Mouse (Mus musculus) myocyte (in vitro differentiated cells): Measurements from ENCODE around the gene Shbg. TPM values are rescaled to one million over a fixed set of nuclear protein-coding genes. Genes with fewer than 3 reads are reported as not detected.

Experiments
- H3K27me3 ChIP-seq: one replicate; pipeline ENCODE4 v1.6.1; 2011; ENCODE audit not compliant: control insufficient read depth, insufficient read depth, insufficient read length
- H3K36me3 ChIP-seq: one replicate; pipeline ENCODE4 v1.6.1; 2011; ENCODE audit not compliant: control insufficient read depth, insufficient read depth
- H3K4me2 ChIP-seq: one replicate; pipeline ENCODE4 v1.6.1; 2011; ENCODE audit warnings: low read depth, control low read depth
- H3K4me3 ChIP-seq: one replicate; pipeline ENCODE4 v1.5.1; 2011; ENCODE audit warnings: mild to moderate bottlenecking, control low read depth, moderate library complexity
- H3K79me2 ChIP-seq: one replicate; pipeline ENCODE4 v1.6.1; 2011; ENCODE audit not compliant: control insufficient read depth, insufficient read depth
- H3ac ChIP-seq: one replicate; pipeline ENCODE4 v1.6.1; 2011; ENCODE audit not compliant: control insufficient read depth, insufficient read length
- CEBPB ChIP-seq: IDR thresholded peaks from 2 replicates; pipeline ENCODE4 v1.6.1; 2011; ENCODE audit warnings: mild to moderate bottlenecking, moderate library complexity; ENCODE audit not compliant: poor library complexity, insufficient read depth, severe bottlenecking
- E2F4 ChIP-seq: IDR thresholded peaks from one replicate; pipeline ENCODE4 v1.6.1; 2011; ENCODE audit warnings: mild to moderate bottlenecking, control low read depth, moderate library complexity; ENCODE audit not compliant: insufficient read depth
- MAX ChIP-seq: IDR thresholded peaks from one replicate; pipeline ENCODE4 v1.6.1; 2011; ENCODE audit warnings: low read depth, mild to moderate bottlenecking, control low read depth
- MYOD1 ChIP-seq, 3 experiments: IDR thresholded peaks; one replicate each; pipeline ENCODE4 v1.6.1; 2011; ENCODE audit warnings: control low read depth in 2 of 3, low read depth in 2 of 3, mild to moderate bottlenecking in 2 of 3, moderate library complexity in 1 of 3; ENCODE audit not compliant: insufficient read length in 2 of 3, control insufficient read depth in 1 of 3
- MYOG ChIP-seq, 3 experiments: IDR thresholded peaks; one replicate each; pipeline ENCODE4 v1.6.1; 2011; ENCODE audit warnings: control low read depth in 2 of 3, low read depth in 2 of 3, mild to moderate bottlenecking in 2 of 3; ENCODE audit not compliant: insufficient read length in 2 of 3, control insufficient read depth in 1 of 3, insufficient read depth in 1 of 3
- POLR2A ChIP-seq: IDR thresholded peaks from one replicate; pipeline ENCODE4 v1.6.1; 2011; ENCODE audit warnings: low read depth, mild to moderate bottlenecking, control low read depth, moderate library complexity; ENCODE audit not compliant: insufficient read length
- POLR2AphosphoS2 ChIP-seq: IDR thresholded peaks from one replicate; pipeline ENCODE4 v1.6.1; 2011; ENCODE audit warnings: low read depth, control low read depth; ENCODE audit not compliant: insufficient read length
- REST ChIP-seq: IDR thresholded peaks from one replicate; pipeline ENCODE4 v1.6.1; 2011; ENCODE audit warnings: mild to moderate bottlenecking, control low read depth, moderate library complexity; ENCODE audit not compliant: insufficient read depth, insufficient read length
- SRF ChIP-seq: IDR thresholded peaks from one replicate; pipeline ENCODE4 v1.6.1; 2011; ENCODE audit warnings: low read depth; ENCODE audit not compliant: control insufficient read depth, insufficient read length
- TCF12 ChIP-seq: IDR thresholded peaks from one replicate; pipeline ENCODE4 v1.6.1; 2011; ENCODE audit warnings: mild to moderate bottlenecking, control low read depth; ENCODE audit not compliant: poor library complexity, insufficient read depth, severe bottlenecking
- TCF3 ChIP-seq: IDR thresholded peaks from one replicate; pipeline ENCODE4 v1.6.1; 2011; ENCODE audit warnings: low read depth, control low read depth; ENCODE audit not compliant: insufficient read length
- USF1 ChIP-seq: IDR thresholded peaks from one replicate; pipeline ENCODE4 v1.6.1; 2011; ENCODE audit warnings: low read depth, mild to moderate bottlenecking, control low read depth, moderate library complexity
- polyA plus RNA-seq: library from polyadenylated mRNA; unstranded; fragments of >200 nt; fragmentation: generic; extraction: Trizol; gene quantifications from one replicate; pipeline ENCODE4 v1.2.1, GENCODE M21; 2012; ENCODE audit warnings: missing spikeins

Gene Shbg
- polyA plus RNA-seq, 1 experiment = 0.05 TPM

DNA sequence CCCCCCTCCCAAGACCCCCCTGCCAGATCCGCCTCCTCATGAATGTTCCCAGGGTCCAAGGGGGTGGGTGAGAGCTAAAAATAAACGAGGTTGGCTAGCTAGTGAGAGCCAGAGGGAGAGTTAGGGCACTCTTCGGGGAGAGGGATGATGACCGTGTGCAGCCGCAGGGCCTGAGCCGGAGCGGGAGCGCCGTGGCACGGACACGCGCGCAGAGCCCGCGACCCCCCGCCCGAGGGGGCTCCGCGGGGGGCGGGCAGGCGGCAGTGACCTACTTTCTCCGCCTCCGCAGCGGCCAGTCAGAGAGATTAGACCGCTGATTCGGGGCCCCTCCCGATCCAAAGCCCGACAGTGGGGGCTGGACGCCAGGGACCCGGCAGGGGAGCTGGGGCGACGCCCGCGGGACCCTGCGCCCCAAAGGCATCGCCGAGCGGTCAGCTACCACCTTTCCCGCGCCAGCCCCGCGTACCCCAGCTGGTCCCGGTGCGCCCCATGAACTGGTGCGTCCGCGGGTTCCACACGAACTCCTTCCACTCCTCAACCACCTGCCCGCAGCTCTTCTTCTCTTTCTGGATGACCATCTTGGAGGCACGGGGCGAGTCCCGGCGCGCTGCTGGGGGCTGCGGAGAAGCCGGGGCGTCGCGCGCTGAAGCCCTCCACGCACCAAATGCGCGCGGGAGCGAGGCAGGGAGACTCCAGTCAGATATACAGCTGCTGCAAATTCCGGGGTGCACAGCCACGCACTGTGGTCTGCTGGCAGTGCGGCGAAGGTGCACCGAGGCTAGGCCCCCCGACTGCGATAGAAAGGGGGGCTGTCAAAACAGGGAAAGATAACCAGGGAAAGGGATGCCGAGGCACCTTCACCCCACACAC lies 12.7 kb downstream of the Shbg start:
- Histone ChIP-seq H3K36me3 (no peaks in the 10 kb centered on the region), H3K79me2 (no peaks in the 10 kb centered on the region), H3K4me3 (peak overlapping the region; percentile 24), H3ac (peak overlapping the region; percentile 10), H3K4me2 (peak overlapping the region; percentile 99), H3K27me3 (peaks cover 24% of the 10 kb centered on the region)
- TF ChIP-seq POLR2AphosphoS2 = no peak
- no peak for TF ChIP-seq TCF3
- no peak for TF ChIP-seq MYOG (IDR thresholded peaks at IDR 0.05; ENCODE audit: control insufficient read depth in 1 of 3, insufficient read depth in 1 of 3, insufficient read length in 2 of 3, low read depth in 2 of 3)
- TF ChIP-seq MYOD1 (IDR thresholded peaks at IDR 0.05; ENCODE audit: control insufficient read depth in 1 of 3, insufficient read length in 2 of 3, low read depth in 2 of 3) = no peak
- TF ChIP-seq CEBPB = no peak
- TF ChIP-seq E2F4 = no peak
- TF ChIP-seq MAX = no peak
- TF ChIP-seq USF1 = no peak
- no peak for TF ChIP-seq POLR2A
- no peak for TF ChIP-seq TCF12
- no peak for TF ChIP-seq REST
- TF ChIP-seq SRF = no peak

DNA sequence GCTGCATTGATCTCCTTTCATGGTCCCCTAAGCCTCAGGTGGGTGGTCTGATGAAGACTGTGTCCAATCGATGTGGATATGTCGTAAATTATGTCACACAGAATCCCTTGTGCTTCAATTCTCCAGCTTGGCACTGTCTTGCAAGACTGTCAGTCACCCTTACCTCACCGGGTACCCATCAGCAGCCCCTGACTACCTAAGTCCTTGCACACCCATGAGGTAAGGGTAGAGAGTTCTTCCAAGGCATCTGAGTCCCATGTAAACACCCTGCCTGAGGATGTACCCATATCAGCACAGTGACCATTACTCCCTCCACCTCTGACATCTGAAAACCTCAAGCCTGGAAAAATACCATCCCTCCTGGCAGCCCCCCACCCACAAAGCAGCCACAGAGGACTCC lies 13.4 kb downstream of the Shbg start:
- Histone ChIP-seq H3ac (no peak overlapping the region), H3K27me3 (peaks cover 24% of the 10 kb centered on the region), H3K36me3 (no peaks in the 10 kb centered on the region), H3K4me3 (no peak overlapping the region), H3K79me2 (no peaks in the 10 kb centered on the region), H3K4me2 (peak overlapping the region; percentile 99)
- TF ChIP-seq MYOG (IDR thresholded peaks at IDR 0.05; ENCODE audit: control insufficient read depth in 1 of 3, insufficient read depth in 1 of 3, insufficient read length in 2 of 3, low read depth in 2 of 3) (no peak), REST (no peak), SRF (no peak), TCF12 (no peak), CEBPB (no peak), MYOD1 (IDR thresholded peaks at IDR 0.05; ENCODE audit: control insufficient read depth in 1 of 3, insufficient read length in 2 of 3, low read depth in 2 of 3) (no peak), POLR2AphosphoS2 (no peak), MAX (no peak), USF1 (no peak), POLR2A (no peak), E2F4 (no peak), TCF3 (no peak)

DNA sequence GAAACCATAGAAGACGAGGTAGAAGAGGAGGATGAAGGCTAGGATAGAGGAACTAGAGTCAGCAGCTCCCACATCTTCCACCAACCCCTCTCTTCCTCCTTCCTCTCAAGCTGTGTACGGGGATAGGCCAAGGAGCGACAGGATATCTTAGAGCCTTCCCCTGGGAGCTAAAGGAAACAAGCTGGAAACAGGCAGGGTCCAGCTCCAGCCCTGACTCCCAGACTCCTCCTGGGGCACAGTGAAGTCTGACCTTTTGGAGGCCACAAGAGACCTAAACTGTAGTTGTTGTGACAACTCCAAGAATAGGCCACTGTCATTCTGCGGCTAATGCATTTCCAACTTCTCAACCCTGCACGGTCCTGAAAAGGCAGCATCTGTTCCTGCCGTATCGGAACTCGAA lies 14.2 kb downstream of the Shbg start:
- H3K36me3 ChIP-seq = no peaks in the 10 kb centered on the region
- TF ChIP-seq REST = no peak
- TF ChIP-seq TCF12 = no peak
- no peak for TF ChIP-seq MYOG (IDR thresholded peaks at IDR 0.05; ENCODE audit: control insufficient read depth in 1 of 3, insufficient read depth in 1 of 3, insufficient read length in 2 of 3, low read depth in 2 of 3)
- no peak for TF ChIP-seq POLR2AphosphoS2
- no peak for TF ChIP-seq SRF
- TF ChIP-seq MAX = no peak
- no peak for TF ChIP-seq CEBPB
- no peak for TF ChIP-seq POLR2A
- no peak for TF ChIP-seq TCF3
- TF ChIP-seq E2F4 = no peak
- TF ChIP-seq MYOD1 (IDR thresholded peaks at IDR 0.05; ENCODE audit: control insufficient read depth in 1 of 3, insufficient read length in 2 of 3, low read depth in 2 of 3) = no peak
- TF ChIP-seq USF1 = no peak
- no peak overlapping the region for H3K4me2 ChIP-seq
- peaks cover 24% of the 10 kb centered on the region for H3K27me3 ChIP-seq
- H3ac ChIP-seq = no peak overlapping the region
- no peak overlapping the region for H3K4me3 ChIP-seq
- no peaks in the 10 kb centered on the region for H3K79me2 ChIP-seq

DNA sequence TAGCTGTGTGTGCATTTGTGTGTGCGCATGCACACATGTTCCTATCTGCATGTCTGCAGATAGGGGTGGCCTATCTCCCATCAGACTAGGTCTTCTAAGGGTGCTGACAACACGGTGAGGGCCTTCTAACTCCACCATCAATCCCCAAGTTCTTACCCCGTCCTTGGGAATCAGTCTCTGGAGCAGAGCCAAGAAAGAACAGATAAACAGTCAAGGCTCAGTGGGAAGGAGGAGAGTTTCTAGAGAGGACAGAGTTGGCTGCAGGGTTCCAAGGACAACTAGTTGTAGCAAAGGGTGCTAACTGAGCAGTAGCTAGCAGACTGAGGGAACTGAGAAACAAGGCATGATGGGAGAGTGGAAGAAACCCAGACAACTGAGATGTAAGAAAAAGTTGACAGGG lies 15.9 kb downstream of the Shbg start:
- TF ChIP-seq MAX (no peak), SRF (no peak), POLR2AphosphoS2 (no peak), CEBPB (no peak), E2F4 (no peak)
- Histone ChIP-seq H3K27me3 (peaks cover 24% of the 10 kb centered on the region), H3K4me2 (no peak overlapping the region), H3K4me3 (no peak overlapping the region), H3K79me2 (no peaks in the 10 kb centered on the region), H3K36me3 (no peaks in the 10 kb centered on the region), H3ac (no peak overlapping the region)

DNA sequence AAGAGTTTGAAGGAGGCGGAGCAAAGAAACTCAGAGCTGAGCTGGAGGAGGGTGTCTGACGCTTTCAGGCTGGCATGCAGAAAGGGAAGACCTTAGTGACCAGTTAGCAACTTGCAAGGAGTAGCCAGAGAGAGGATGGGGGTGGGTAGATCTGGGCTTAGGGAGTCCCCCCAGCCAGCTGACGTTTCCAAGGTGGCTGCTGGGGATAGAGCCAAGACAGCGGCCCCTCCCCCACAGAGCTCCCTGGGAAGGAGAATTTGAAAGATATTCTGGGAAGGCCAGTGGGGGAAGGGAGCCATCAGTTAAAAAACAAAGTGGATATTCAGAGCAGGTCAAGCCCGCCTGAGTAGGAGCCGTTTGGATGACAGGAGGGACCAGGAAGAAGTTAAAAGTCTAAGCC lies 17.6 kb downstream of the Shbg start:
- Histone ChIP-seq H3K36me3 (no peaks in the 10 kb centered on the region), H3K79me2 (no peaks in the 10 kb centered on the region), H3K27me3 (peaks cover 18% of the 10 kb centered on the region), H3K4me2 (peak overlapping the region; percentile 48), H3K4me3 (no peak overlapping the region), H3ac (no peak overlapping the region)
- no peak for TF ChIP-seq MYOD1 (IDR thresholded peaks at IDR 0.05; ENCODE audit: control insufficient read depth in 1 of 3, insufficient read length in 2 of 3, low read depth in 2 of 3)
- peak in 1 of 3 experiments; percentile 20 for TF ChIP-seq MYOG (IDR thresholded peaks at IDR 0.05; ENCODE audit: control insufficient read depth in 1 of 3, insufficient read depth in 1 of 3, insufficient read length in 2 of 3, low read depth in 2 of 3)
